Mouse (Mus musculus) hindbrain, embryonic 13.5 days (tissue): ENCODE measurements at regions not wholly inside any gene's neighbourhood (a gene's known extent, or its start where the extent isn't known, plus 50 kb on each side); places are given as distances from the start of the nearest gene placed in this dataset.
A peak's percentile ranks its signal among the peaks of the same experiment; 100 is the strongest.

ENCODE experiments used
- ATAC-seq: fragments of 200-750 bp; cut with Nextera tagmentation; 2 replicates; pipeline ENCODE4 v1.8.0; 2017; ENCODE audit warnings: moderate TSS enrichment; ENCODE audit not compliant: low FRiP score
- H3K27ac ChIP-seq: fragments of 300-500 bp; sonication (generic); 2 replicates; pipeline ENCODE4 v1.5.1; 2015; ENCODE audit warnings: inconsistent platforms, mild to moderate bottlenecking, moderate library complexity
- H3K27me3 ChIP-seq: fragments of 300-500 bp; sonication (generic); 2 replicates; pipeline ENCODE4 v1.6.1; 2015; ENCODE audit warnings: mild to moderate bottlenecking, inconsistent platforms
- H3K36me3 ChIP-seq: fragments of 300-500 bp; sonication (generic); 2 replicates; pipeline ENCODE4 v1.6.1; 2015; ENCODE audit warnings: mild to moderate bottlenecking, inconsistent platforms
- H3K4me1 ChIP-seq: fragments of 300-500 bp; sonication (generic); replicated peaks from 2 replicates; pipeline ENCODE4 v1.6.1; 2015; ENCODE audit warnings: inconsistent platforms
- H3K4me2 ChIP-seq: fragments of 300-500 bp; sonication (generic); 2 replicates; pipeline ENCODE4 v1.6.1; 2015; ENCODE audit warnings: inconsistent platforms, mild to moderate bottlenecking, moderate library complexity
- H3K4me3 ChIP-seq: fragments of 300-500 bp; sonication (generic); 2 replicates; pipeline ENCODE4 v1.5.1; 2015; ENCODE audit warnings: mild to moderate bottlenecking, inconsistent platforms
- H3K9ac ChIP-seq: fragments of 300-500 bp; sonication (generic); 2 replicates; pipeline ENCODE4 v1.6.1; 2015; ENCODE audit warnings: mild to moderate bottlenecking, inconsistent platforms
- H3K9me3 ChIP-seq: fragments of 300-500 bp; sonication (generic); 2 replicates; pipeline ENCODE4 v1.6.1; 2016; ENCODE audit warnings: inconsistent platforms
- WGBS: fragments of 180-500 bp; shearing (Covaris S2); methylation state at CpG from one replicate; pipeline ENCODE4 v1.1.7; 2015; 5-methylcytosine and 5-hydroxymethylcytosine counted together

DNA sequence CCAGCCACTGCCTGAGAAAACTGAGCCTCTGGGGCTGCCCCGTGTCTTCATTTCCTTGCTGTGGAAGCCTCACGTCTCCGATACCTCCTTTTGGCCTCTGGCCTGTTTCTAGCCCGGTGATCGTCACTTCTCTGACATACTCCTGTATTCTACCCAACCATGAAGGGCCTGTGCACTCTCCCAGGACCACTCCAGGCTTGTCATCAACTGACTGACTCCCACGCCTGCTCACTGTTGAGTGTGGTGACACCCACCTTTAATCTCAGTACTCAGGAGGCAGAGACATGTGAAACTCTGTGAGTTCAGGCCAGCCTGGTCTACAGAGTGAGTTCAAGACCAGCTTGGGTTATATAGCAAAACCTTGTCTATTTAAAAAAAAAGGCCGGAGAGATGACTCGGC lies 132.1 kb upstream of the Shb start:
- H3K27ac ChIP-seq: no peak overlapping the region
- 90% methylated on average over 8 of the region's 8 CpGs for WGBS
- H3K9me3 ChIP-seq: no peaks in the 10 kb centered on the region
- no peaks in the 10 kb centered on the region for H3K27me3 ChIP-seq
- H3K4me2 ChIP-seq: no peak overlapping the region
- no peak overlapping the region for H3K4me3 ChIP-seq
- no peaks in the 10 kb centered on the region for H3K4me1 ChIP-seq
- ATAC-seq: no peak
- no peaks in the 10 kb centered on the region for H3K36me3 ChIP-seq
- H3K9ac ChIP-seq: no peak overlapping the region

DNA sequence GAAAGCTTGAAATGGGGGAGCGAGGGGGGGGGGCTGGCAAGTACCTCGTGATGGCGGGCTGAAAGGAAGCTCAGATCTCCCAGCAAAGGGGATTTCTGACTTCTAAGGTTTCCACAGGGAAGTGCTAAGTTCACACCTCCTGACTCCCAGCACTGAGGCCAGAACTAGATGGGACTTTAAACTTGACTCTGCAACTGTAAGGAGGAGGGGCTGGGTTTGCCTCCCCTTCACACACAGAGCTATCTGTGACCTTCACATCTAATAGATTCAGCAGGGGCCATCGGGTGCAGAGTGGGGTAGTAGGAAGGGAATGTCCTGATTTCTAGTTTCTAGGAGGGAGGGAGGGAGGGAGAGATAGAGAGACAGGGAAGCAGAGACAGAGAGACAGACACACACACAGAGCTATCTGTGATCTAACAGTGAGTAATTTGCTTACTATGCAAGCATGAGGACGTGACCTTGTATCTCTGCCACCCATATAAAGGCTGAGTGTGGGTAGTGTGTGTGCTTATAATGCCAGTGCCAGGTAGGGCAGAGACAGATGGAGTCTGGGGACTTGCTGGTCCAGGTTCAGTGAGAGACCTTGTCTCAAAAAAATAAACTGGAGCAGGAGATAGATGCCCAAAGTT lies 125.2 kb upstream of the Shb start:
- H3K4me1 ChIP-seq: peaks cover 26% of the 10 kb centered on the region
- no peak overlapping the region for H3K9ac ChIP-seq
- no peak overlapping the region for H3K4me3 ChIP-seq
- no peak for ATAC-seq
- H3K27me3 ChIP-seq: no peaks in the 10 kb centered on the region
- H3K4me2 ChIP-seq: no peak overlapping the region
- H3K27ac ChIP-seq: no peak overlapping the region
- WGBS: 27% methylated on average over 5 of the region's 5 CpGs
- no peaks in the 10 kb centered on the region for H3K9me3 ChIP-seq
- no peaks in the 10 kb centered on the region for H3K36me3 ChIP-seq

DNA sequence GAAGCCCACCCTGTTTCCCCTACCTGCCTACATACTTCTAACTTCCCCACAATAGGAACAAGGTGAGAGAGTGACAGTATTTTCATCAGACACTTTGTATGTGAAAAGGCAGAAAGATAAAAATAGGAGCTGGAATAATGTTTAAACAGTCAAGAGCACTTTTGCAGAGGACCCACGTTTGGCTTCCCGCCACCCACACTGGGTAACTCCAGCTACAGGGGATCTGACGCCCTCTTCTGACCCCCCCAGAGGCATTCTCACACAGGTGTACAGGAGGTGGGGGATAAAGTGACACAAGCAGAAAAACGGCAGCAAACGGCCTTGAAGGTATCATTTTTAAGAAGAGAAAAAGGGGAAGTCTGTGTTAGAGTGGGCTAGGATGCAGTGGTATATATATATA lies 123.5 kb upstream of the Shb start:
- Histone ChIP-seq H3K9me3 (no peaks in the 10 kb centered on the region), H3K27me3 (no peaks in the 10 kb centered on the region), H3K4me2 (no peak overlapping the region), H3K36me3 (no peaks in the 10 kb centered on the region), H3K4me1 (peaks cover 26% of the 10 kb centered on the region), H3K27ac (no peak overlapping the region), H3K4me3 (no peak overlapping the region), H3K9ac (no peak overlapping the region)
- WGBS: 67% methylated on average over 5 of the region's 5 CpGs
- no peak for ATAC-seq

DNA sequence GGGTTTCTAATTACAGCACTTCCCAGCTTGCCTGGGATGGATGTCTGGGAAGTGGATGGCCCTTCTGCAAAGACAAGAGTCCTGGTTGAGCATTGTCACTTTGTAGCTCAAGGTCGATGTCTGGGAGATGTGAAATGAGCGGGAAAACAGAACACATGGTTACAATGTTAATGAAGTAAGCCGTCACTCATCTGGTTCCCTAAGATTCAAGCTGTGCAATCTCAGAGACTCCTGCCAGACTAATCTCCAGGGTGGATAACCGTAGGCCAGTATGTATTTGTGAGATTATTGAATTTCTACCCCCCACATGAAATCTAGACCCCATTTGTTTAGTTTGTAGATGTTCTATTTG lies 122.5 kb upstream of the Shb start:
- H3K9me3 ChIP-seq: no peaks in the 10 kb centered on the region
- H3K4me3 ChIP-seq: 0 out of 2 replicates have a peak overlapping the region, but pooled peaks have one; percentile 5
- ATAC-seq: no peak
- 6% methylated on average over 4 of the region's 4 CpGs for WGBS
- H3K27me3 ChIP-seq: no peaks in the 10 kb centered on the region
- peak overlapping the region; percentile 1; the same call in 1 of the 2 replicates for H3K27ac ChIP-seq
- H3K4me1 ChIP-seq: peaks cover 26% of the 10 kb centered on the region
- H3K36me3 ChIP-seq: no peaks in the 10 kb centered on the region
- H3K4me2 ChIP-seq: peak overlapping the region; percentile 39
- no peak overlapping the region for H3K9ac ChIP-seq

DNA sequence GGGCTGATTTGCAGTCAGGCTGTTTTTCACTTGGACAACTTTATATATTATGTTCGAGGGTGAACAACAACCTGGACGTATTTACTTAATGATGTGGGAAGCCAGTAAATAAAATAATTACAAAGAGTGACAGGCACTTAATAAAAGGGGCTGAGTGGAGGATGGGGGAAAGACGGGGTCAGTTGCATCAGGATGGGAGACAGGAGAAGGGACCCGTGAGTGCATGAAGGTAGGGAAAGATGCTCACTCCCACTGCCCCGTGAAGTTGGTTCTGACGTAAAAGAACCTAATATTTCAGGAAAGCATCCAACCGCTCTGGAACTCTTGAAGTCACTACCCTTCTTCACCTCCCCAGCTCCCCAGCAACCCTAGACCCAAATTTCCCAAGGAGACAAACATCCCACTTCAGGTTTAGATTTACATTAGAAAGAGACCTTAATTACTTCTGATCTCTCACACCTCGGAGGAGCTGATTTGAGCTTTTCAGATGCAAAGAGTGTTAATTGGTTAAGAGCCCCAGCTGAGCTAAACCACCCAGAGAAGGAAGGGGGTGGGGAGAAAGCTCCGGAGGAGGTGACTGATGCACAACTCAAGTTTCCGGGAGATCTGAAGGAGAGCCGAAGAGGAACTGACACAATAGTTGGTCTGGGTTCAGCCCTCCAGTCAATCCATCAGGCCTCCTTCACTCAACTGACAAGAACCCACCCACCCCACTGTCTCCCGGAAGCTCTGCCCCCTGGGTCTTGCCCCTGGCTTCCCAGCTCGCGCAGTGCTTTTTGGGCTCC lies 121.9 kb upstream of the Shb start:
- no peak for ATAC-seq
- H3K9ac ChIP-seq: no peak overlapping the region
- H3K4me2 ChIP-seq: peak overlapping the region; percentile 39
- no peaks in the 10 kb centered on the region for H3K36me3 ChIP-seq
- no peaks in the 10 kb centered on the region for H3K27me3 ChIP-seq
- 5% methylated on average over 14 of the region's 14 CpGs for WGBS
- no peaks in the 10 kb centered on the region for H3K9me3 ChIP-seq
- 0 out of 2 replicates have a peak overlapping the region, but pooled peaks have one; percentile 5 for H3K4me3 ChIP-seq
- peak overlapping the region; percentile 1; the same call in 1 of the 2 replicates for H3K27ac ChIP-seq
- H3K4me1 ChIP-seq: peaks cover 26% of the 10 kb centered on the region

DNA sequence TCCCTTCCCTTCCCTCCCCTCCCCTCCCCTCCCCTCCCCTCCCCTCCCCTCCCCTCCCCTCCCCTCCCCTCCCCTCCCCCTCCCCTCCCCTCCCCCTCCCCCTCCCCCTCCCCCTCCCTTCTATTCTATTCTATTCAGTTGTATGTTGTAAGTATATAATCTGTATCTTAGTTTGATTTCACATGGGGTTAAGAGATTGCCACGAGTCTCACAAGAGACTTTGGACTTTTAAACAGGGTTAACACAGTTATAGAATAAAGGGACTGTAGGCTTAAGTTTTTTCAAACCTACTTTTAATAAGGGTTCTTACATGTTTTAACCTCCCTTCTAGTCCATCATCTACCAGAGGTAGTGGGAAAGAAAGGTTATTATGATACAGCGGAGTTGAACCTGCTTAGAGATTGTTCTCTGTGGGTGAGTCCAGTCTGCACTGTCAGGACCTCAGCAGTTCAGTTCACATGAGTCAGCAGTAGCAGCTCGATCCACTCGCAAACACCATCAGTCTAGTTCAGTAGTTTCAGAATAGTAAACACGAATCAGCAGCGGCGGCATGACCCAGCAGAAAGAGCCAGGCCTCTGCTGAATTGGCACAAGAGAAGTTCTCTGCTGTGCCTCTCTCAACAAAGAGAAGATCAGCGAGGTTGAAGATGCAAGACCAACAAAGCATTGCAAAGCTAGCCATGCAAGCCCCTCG lies 116.8 kb upstream of the Shb start:
- Histone ChIP-seq H3K9ac (no peak overlapping the region), H3K4me2 (no peak overlapping the region), H3K36me3 (no peaks in the 10 kb centered on the region), H3K4me1 (peaks cover 7% of the 10 kb centered on the region), H3K4me3 (no peak overlapping the region), H3K27me3 (no peaks in the 10 kb centered on the region), H3K27ac (no peak overlapping the region), H3K9me3 (no peaks in the 10 kb centered on the region)
- ATAC-seq: no peak
- 87% methylated on average over 9 of the region's 9 CpGs for WGBS

DNA sequence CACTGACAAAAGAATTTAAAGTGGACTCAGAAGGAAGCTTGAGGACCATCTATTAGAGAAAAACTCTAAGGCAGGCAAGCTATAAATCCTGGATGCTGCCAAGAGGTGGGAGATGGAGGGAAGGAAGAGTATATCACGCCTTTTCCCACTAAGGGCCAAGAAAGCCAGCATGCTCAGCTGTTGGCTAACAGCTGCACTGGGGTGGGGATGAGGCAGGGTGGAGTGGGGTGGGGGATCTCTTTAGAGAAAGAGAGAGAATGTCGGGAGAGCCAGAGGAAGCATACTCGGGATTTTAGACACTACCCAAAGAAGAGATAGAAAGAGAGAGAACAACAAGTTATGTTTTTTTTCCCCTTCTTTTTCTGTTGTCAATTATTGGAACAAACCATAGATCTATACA lies 115.2 kb upstream of the Shb start:
- no peaks in the 10 kb centered on the region for H3K36me3 ChIP-seq
- no peak overlapping the region for H3K4me2 ChIP-seq
- H3K4me1 ChIP-seq: no peaks in the 10 kb centered on the region
- 89% methylated on average over 3 of the region's 3 CpGs for WGBS
- ATAC-seq: no peak
- H3K27ac ChIP-seq: no peak overlapping the region
- no peaks in the 10 kb centered on the region for H3K9me3 ChIP-seq
- H3K27me3 ChIP-seq: no peaks in the 10 kb centered on the region
- no peak overlapping the region for H3K9ac ChIP-seq
- H3K4me3 ChIP-seq: no peak overlapping the region

DNA sequence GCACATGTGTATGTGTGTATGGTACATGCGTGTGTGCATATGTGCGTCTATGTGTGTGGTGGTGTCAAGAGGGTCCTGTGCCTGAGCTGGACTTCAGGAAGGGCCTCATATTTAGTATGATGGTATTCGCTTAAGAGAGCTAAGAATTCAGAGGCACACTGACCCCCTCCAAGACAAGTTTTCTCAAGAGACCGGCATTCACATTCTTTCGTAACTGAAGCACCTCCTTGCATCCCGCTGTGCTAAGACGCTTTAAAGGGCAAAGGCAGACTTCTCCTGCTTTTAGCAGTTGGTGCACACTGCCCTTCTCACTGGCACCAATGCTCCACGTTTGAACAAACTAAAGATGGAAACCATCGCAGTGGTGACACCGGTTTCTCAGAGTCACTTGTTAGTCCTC lies 110.3 kb upstream of the Shb start:
- ATAC-seq: no peak
- peaks cover 32% of the 10 kb centered on the region for H3K4me1 ChIP-seq
- 79% methylated on average over 10 of the region's 10 CpGs for WGBS
- no peaks in the 10 kb centered on the region for H3K27me3 ChIP-seq
- H3K9ac ChIP-seq: no peak overlapping the region
- H3K4me3 ChIP-seq: no peak overlapping the region
- H3K36me3 ChIP-seq: no peaks in the 10 kb centered on the region
- no peaks in the 10 kb centered on the region for H3K9me3 ChIP-seq
- H3K4me2 ChIP-seq: no peak overlapping the region
- no peak overlapping the region for H3K27ac ChIP-seq

DNA sequence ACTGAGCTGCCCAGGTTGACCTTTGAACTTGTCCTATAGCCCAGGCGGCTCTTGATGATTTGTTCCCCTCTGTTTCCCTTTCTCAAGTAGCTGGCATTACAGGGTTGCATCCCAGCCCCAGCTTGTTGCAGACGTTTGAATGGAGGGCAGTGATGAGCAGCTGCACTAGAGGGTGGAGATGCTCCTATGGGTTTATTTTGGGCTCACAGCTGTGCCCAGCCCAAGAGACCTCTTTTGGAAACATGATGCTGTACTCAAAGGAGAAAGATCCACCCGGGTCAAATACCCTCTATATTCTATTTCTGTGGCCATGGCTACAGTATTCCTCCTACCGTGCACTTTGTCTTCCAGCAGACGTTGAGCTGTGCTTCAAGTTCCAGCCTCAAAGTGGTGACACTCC lies 109.0 kb upstream of the Shb start:
- Histone ChIP-seq H3K4me3 (no peak overlapping the region), H3K36me3 (no peaks in the 10 kb centered on the region), H3K9ac (no peak overlapping the region), H3K4me1 (peaks cover 33% of the 10 kb centered on the region), H3K4me2 (no peak overlapping the region), H3K27ac (no peak overlapping the region), H3K9me3 (no peaks in the 10 kb centered on the region), H3K27me3 (no peaks in the 10 kb centered on the region)
- WGBS: 57% methylated on average over 5 of the region's 5 CpGs
- no peak for ATAC-seq

DNA sequence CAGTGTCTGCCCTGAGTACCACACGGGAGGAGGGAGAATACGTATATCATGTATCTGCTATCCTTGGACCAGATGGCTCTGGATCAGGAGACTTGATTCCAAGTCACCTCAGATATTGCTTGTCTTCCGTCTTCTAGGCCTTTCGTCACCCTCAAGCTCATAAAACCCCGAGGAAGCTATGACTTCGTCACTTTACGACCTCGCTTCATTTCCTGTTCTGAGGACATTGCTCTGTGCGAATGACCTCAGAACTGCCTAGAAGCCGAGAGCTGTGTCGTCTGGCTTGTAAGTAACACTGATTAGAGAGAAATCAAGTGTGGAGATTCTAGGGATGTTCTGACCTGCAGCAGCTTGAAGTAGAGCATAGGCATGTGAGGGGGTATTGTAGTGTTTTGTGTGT lies 108.4 kb upstream of the Shb start:
- ATAC-seq: no peak
- Histone ChIP-seq H3K27me3 (no peaks in the 10 kb centered on the region), H3K27ac (no peak overlapping the region), H3K9ac (no peak overlapping the region), H3K4me2 (no peak overlapping the region), H3K4me1 (peaks cover 33% of the 10 kb centered on the region), H3K9me3 (no peaks in the 10 kb centered on the region), H3K4me3 (no peak overlapping the region), H3K36me3 (no peaks in the 10 kb centered on the region)
- 75% methylated on average over 11 of the region's 11 CpGs for WGBS

DNA sequence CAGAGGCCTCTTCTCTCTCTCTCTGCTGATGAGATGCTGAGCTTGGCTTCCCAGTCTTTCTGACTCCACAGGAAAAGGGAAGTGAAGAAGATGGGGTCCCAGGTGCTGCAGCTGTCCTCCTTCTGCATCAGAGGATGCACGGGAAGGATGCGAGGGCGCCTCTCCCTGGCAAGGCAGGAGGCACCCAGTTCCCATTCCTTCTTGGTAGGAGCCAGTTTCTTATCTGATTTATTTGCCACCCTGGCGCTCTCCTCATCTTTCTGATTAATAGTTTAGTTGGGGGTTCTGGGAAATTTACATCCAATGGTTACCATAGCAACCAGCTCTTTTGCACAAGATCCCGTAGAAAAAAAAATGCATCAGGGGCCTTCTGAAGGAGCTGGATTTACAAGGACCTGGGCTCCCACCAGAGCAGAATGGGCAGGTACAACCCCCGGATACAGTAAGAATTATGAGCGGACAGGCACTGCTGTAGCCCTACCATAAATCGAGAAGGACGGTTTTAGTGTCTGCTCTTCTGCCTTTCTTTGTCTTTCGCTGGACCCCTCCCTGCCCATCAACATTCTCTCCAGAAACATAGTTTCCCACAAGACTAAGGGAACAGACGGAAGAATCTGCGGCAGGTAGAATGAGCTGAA lies 107.2 kb upstream of the Shb start:
- 65% methylated on average over 12 of the region's 12 CpGs for whole genome bisulfite sequencing
- H3K4me3 ChIP-seq: no peak overlapping the region
- no peak overlapping the region for H3K9ac ChIP-seq
- H3K4me1 ChIP-seq: peaks cover 33% of the 10 kb centered on the region
- ATAC-seq: no peak
- H3K27me3 ChIP-seq: no peaks in the 10 kb centered on the region
- H3K36me3 ChIP-seq: no peaks in the 10 kb centered on the region
- H3K27ac ChIP-seq: peak overlapping the region; percentile 85
- no peak overlapping the region for H3K4me2 ChIP-seq
- H3K9me3 ChIP-seq: no peaks in the 10 kb centered on the region

DNA sequence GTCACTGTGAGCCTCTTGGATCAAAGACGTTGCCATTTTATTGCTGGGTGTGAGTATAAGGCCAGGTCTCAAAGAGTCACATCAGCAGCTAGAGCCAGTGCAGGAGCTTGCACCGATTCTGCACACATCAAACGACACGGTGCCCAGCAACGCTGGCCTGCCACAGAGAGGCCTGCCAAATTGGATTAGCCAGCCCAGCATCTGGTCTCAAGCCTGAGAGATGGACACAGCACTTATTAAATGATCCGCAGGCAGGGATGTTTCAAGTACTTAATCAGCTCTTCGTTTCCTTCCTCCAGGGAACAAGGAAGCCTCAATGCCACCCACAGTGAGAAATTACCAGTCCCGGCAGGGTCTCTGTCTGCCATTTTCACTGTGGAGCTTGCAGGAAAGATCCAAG lies 106.1 kb upstream of the Shb start:
- Histone ChIP-seq H3K4me1 (peaks cover 33% of the 10 kb centered on the region), H3K9ac (no peak overlapping the region)
- ATAC-seq: no peak

More for the DNA sequence above, 106.1 kb upstream of the Shb start:
- 58% methylated on average over 8 of the region's 8 CpGs for WGBS
- H3K4me2 ChIP-seq: no peak overlapping the region
- no peaks in the 10 kb centered on the region for H3K36me3 ChIP-seq
- H3K4me3 ChIP-seq: no peak overlapping the region
- no peaks in the 10 kb centered on the region for H3K27me3 ChIP-seq
- peak overlapping the region; percentile 85 for H3K27ac ChIP-seq
- no peaks in the 10 kb centered on the region for H3K9me3 ChIP-seq
